In genomic region chr11:86738956-86739355, GRCm38 (mm10) we compare ENCODE assay signal across 2 mouse cellular contexts.
TF ChIP-seq lines count a peak whose summit lies in the region.

No protein-coding gene starts in this region.

TF ChIP-seq in MEL, 35 proteins besides CTCF, POLR2A, EP300 and RAD21 (continued from another document):
- TF ChIP-seq ZMIZ1 (IDR thresholded peaks at IDR 0.05; ENCODE audit: low read depth, low read length) (no peak), CHD1 (IDR thresholded peaks at IDR 0.05; ENCODE audit: low read depth, low read length) (no peak), SIN3A (IDR thresholded peaks at IDR 0.05; ENCODE audit: low read length) (no peak; the same call in 1 of the 2 replicates), ETS1 (IDR thresholded peaks at IDR 0.05; ENCODE audit: low read depth, low read length) (no peak), KAT2A (conservative IDR thresholded peaks at IDR 0.05; ENCODE audit: low read depth, low read length) (no peak), MYB (IDR thresholded peaks at IDR 0.05; ENCODE audit: low read depth, low read length) (no peak), POLR2AphosphoS2 (IDR thresholded peaks at IDR 0.05; ENCODE audit: low read length) (no peak), ZC3H11A (IDR thresholded peaks at IDR 0.05; ENCODE audit: low read depth, low read length) (no peak), TBP (IDR thresholded peaks at IDR 0.05; ENCODE audit: low read depth, low read length) (no peak), MEF2A (IDR thresholded peaks at IDR 0.05; ENCODE audit: extremely low read depth, insufficient replicate concordance, low read depth, low read length, poor library complexity, severe bottlenecking) (no peak), E2F4 (IDR thresholded peaks at IDR 0.05; ENCODE audit: borderline replicate concordance, low read depth, low read length) (no peak), GABPA (IDR thresholded peaks at IDR 0.05; ENCODE audit: low read depth, low read length) (no peak), MXI1 (IDR thresholded peaks at IDR 0.05; ENCODE audit: low read depth, low read length) (no peak)
TF ChIP-seq in MEL: peak in this region for 0.

TF ChIP-seq in myocyte, 11 proteins besides CTCF, POLR2A, EP300 and RAD21:
- TF ChIP-seq POLR2AphosphoS2 (IDR thresholded peaks at IDR 0.05; ENCODE audit: insufficient read length, low read depth) (no peak), MYOG (IDR thresholded peaks at IDR 0.05; ENCODE audit: control insufficient read depth in 1 of 3, insufficient read depth in 1 of 3, insufficient read length in 2 of 3, low read depth in 2 of 3) (no peak), CEBPB (IDR thresholded peaks at IDR 0.05; ENCODE audit: insufficient read depth, poor library complexity, severe bottlenecking) (0 out of 2 replicates have a peak, but pooled peaks have one; percentile 21), MYOD1 (IDR thresholded peaks at IDR 0.05; ENCODE audit: control insufficient read depth in 1 of 3, insufficient read length in 2 of 3, low read depth in 2 of 3) (peak in 1 of 3 experiments; percentile 14)
TF ChIP-seq in myocyte: peak in this region for 2.
